Mouse (Mus musculus): ENCODE results near the gene Hs3st1.

- TF ChIP-seq CTCF (IDR thresholded peaks at IDR 0.05; ENCODE audit: insufficient read depth, low read depth, low read length) (no peak), POLR2A (IDR thresholded peaks at IDR 0.05; ENCODE audit: insufficient read depth, low read depth, low read length) (no peak)
These were observed 137.8 kb downstream of the Hs3st1 start for GRCm38 (mm10) chr5:39617354-39617977.

Measured in olfactory bulb, adult 2 months (tissue).